Mouse (Mus musculus) cerebellum, adult 8-10 months (tissue): ENCODE data around the gene Etv2.

ENCODE experiments used
- DNase-seq: peaks from one replicate; pipeline ENCODE4 v3.0.0; 2022

Etv2 gene

GRCm38 (mm10) chr7:30587842-30588667, 47.6 kb downstream of the Etv2 start:
- peak; percentile 70 for DNase-seq

GRCm38 (mm10) chr7:30586455-30587020, 49.1 kb downstream of the Etv2 start:
- peak; percentile 33 for DNase-seq

DNA sequence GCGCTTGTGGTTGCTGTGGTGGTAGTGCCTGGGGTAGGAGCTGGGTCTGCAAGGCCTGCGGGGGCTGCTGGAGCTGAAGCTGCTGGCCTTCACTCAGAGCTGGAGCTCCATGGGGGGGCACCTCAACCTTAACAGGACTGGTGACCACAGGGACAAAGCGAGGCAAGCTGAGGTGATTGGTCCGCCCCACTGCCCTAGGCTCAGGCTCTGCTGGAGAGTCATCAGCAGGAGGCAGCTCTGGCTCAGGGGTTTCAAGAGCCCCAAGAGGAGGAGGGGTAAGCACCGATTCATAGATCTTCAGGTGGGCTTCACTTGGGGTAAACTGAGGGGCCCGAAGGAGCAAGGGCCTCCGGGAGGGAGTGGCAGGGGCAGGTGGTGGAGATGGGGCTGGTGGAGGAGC, 50.5 kb downstream of the Etv2 start:
- peak; percentile 16 for DNase-seq

DNA sequence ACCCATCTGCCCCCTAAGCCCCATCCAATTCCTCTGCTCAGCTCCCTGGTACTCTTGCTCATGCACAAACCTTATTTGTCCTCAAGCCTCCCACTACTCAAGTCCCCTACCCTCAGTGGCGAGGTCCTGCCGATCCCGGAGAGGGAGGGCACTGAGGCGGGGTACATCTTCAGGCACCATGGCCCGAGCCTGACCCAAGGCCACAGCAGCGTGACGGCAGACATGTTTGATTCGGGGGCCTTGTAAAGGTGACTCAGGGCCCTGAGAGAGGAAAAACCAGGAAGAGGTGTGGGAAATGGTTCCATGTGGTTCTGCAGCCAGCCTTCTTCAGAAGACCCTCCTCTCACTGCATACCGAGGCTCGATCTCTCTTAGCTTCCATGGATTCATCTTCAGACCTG, 51.3 kb downstream of the Etv2 start:
- peak; percentile 8 for DNase-seq
